Mouse (Mus musculus): ENCODE data around the gene Tgm2. TPM values are rescaled to one million over a fixed set of nuclear protein-coding genes. Genes with fewer than 3 reads are reported as not detected.

Tgm2 gene
- polyA plus RNA-seq, 1 experiment from 2014 or later: 17.3 TPM

- 97% methylated on average over 3 of the region's 3 CpGs for WGBS
- H3K4me2 ChIP-seq (replicated peaks; ENCODE audit: low read depth, low read length): no peak overlapping the region
- H3K4me1 ChIP-seq (ENCODE audit: control insufficient read depth, insufficient read depth, low read length): peaks cover 14% of the 10 kb centered on the region
- ATAC-seq (ENCODE audit: low FRiP score, low TSS enrichment): no peak
- no peaks in the 10 kb centered on the region for H3K9me3 ChIP-seq (ENCODE audit: control insufficient read depth, low read length)
- no peak overlapping the region for H3K27ac ChIP-seq (ENCODE audit: low read depth, low read length)
- H3K27me3 ChIP-seq (ENCODE audit: control insufficient read depth, insufficient read depth, low read length): 0 out of 2 replicates have a peak, but pooled peaks cover under 1% of the 10 kb centered on the region
- no peaks in the 10 kb centered on the region for H3K36me3 ChIP-seq (ENCODE audit: control insufficient read depth, insufficient read depth, low read length)
- H3K9ac ChIP-seq (ENCODE audit: low read depth, low read length): no peak overlapping the region
- H3K4me3 ChIP-seq (ENCODE audit: low read length): no peak overlapping the region
These were observed 4.8 kb upstream of the Tgm2 start for GRCm38 (mm10) chr2:158151077-158151476.

GRCm38 (mm10) chr2:158146971-158147370 is 735 bp upstream of the Tgm2 start:
- WGBS: 94% methylated on average over 8 of the region's 8 CpGs
- Histone ChIP-seq H3K4me3 (ENCODE audit: low read length) (no peak overlapping the region), H3K27me3 (ENCODE audit: control insufficient read depth, insufficient read depth, low read length) (0 out of 2 replicates have a peak, but pooled peaks cover 5% of the 10 kb centered on the region), H3K9ac (ENCODE audit: low read depth, low read length) (no peak overlapping the region), H3K27ac (ENCODE audit: low read depth, low read length) (no peak overlapping the region), H3K4me2 (replicated peaks; ENCODE audit: low read depth, low read length) (no peak overlapping the region), H3K36me3 (ENCODE audit: control insufficient read depth, insufficient read depth, low read length) (no peaks in the 10 kb centered on the region), H3K4me1 (ENCODE audit: control insufficient read depth, insufficient read depth, low read length) (peaks cover 21% of the 10 kb centered on the region), H3K9me3 (ENCODE audit: control insufficient read depth, low read length) (no peaks in the 10 kb centered on the region)
- no peak for ATAC-seq (ENCODE audit: low FRiP score, low TSS enrichment)

- H3K27me3 ChIP-seq (ENCODE audit: control insufficient read depth, insufficient read depth, low read length): 0 out of 2 replicates have a peak, but pooled peaks cover 5% of the 10 kb centered on the region
- 72% methylated on average over 5 of the region's 5 CpGs for WGBS
- H3K27ac ChIP-seq (ENCODE audit: low read depth, low read length): no peak overlapping the region
- H3K9ac ChIP-seq (ENCODE audit: low read depth, low read length): peak overlapping the region; percentile 60
- peaks cover 26% of the 10 kb centered on the region for H3K4me1 ChIP-seq (ENCODE audit: control insufficient read depth, insufficient read depth, low read length)
- no peak for ATAC-seq (ENCODE audit: low FRiP score, low TSS enrichment)
- no peaks in the 10 kb centered on the region for H3K9me3 ChIP-seq (ENCODE audit: control insufficient read depth, low read length)
- peak overlapping the region; percentile 46 for H3K4me3 ChIP-seq (ENCODE audit: low read length)
- H3K4me2 ChIP-seq (replicated peaks; ENCODE audit: low read depth, low read length): peak overlapping the region; percentile 68
- no peaks in the 10 kb centered on the region; the same call in 1 of the 2 replicates for H3K36me3 ChIP-seq (ENCODE audit: control insufficient read depth, insufficient read depth, low read length)
These were observed 639 bp downstream of the Tgm2 start for GRCm38 (mm10) chr2:158145528-158146065.

GRCm38 (mm10) chr2:158144750-158145527 is 1.3 kb downstream of the Tgm2 start:
- WGBS: 83% methylated on average over 6 of the region's 6 CpGs
- 0 out of 2 replicates have a peak, but pooled peaks cover 5% of the 10 kb centered on the region for H3K27me3 ChIP-seq (ENCODE audit: control insufficient read depth, insufficient read depth, low read length)
- H3K9me3 ChIP-seq (ENCODE audit: control insufficient read depth, low read length): no peaks in the 10 kb centered on the region
- no peaks in the 10 kb centered on the region; the same call in 1 of the 2 replicates for H3K36me3 ChIP-seq (ENCODE audit: control insufficient read depth, insufficient read depth, low read length)
- H3K9ac ChIP-seq (ENCODE audit: low read depth, low read length): peak overlapping the region; percentile 31; the same call in 1 of the 2 replicates
- H3K4me2 ChIP-seq (replicated peaks; ENCODE audit: low read depth, low read length): peak overlapping the region; percentile 68
- no peak for ATAC-seq (ENCODE audit: low FRiP score, low TSS enrichment)
- no peak overlapping the region for H3K27ac ChIP-seq (ENCODE audit: low read depth, low read length)
- peaks cover 26% of the 10 kb centered on the region for H3K4me1 ChIP-seq (ENCODE audit: control insufficient read depth, insufficient read depth, low read length)
- H3K4me3 ChIP-seq (ENCODE audit: low read length): peak overlapping the region; percentile 46; the same call in 1 of the 2 replicates

GRCm38 (mm10) chr2:158144263-158144662 is 2.0 kb downstream of the Tgm2 start:
- peaks cover 31% of the 10 kb centered on the region for H3K4me1 ChIP-seq (ENCODE audit: control insufficient read depth, insufficient read depth, low read length)
- H3K27ac ChIP-seq (ENCODE audit: low read depth, low read length): no peak overlapping the region
- 0 out of 2 replicates have a peak, but pooled peaks cover 5% of the 10 kb centered on the region for H3K27me3 ChIP-seq (ENCODE audit: control insufficient read depth, insufficient read depth, low read length)
- H3K4me2 ChIP-seq (replicated peaks; ENCODE audit: low read depth, low read length): no peak overlapping the region; the same call in 1 of the 2 replicates
- no peaks in the 10 kb centered on the region; the same call in 1 of the 2 replicates for H3K36me3 ChIP-seq (ENCODE audit: control insufficient read depth, insufficient read depth, low read length)
- no peak overlapping the region for H3K9ac ChIP-seq (ENCODE audit: low read depth, low read length)
- no peak overlapping the region; the same call in 1 of the 2 replicates for H3K4me3 ChIP-seq (ENCODE audit: low read length)
- 54% methylated on average over 8 of the region's 8 CpGs for WGBS
- ATAC-seq (ENCODE audit: low FRiP score, low TSS enrichment): no peak
- no peaks in the 10 kb centered on the region for H3K9me3 ChIP-seq (ENCODE audit: control insufficient read depth, low read length)

GRCm38 (mm10) chr2:158143816-158144215 is 2.4 kb downstream of the Tgm2 start:
- H3K27me3 ChIP-seq (ENCODE audit: control insufficient read depth, insufficient read depth, low read length): 0 out of 2 replicates have a peak, but pooled peaks cover 5% of the 10 kb centered on the region
- H3K9me3 ChIP-seq (ENCODE audit: control insufficient read depth, low read length): no peaks in the 10 kb centered on the region
- H3K27ac ChIP-seq (ENCODE audit: low read depth, low read length): no peak overlapping the region
- H3K4me3 ChIP-seq (ENCODE audit: low read length): no peak overlapping the region
- no peak overlapping the region for H3K9ac ChIP-seq (ENCODE audit: low read depth, low read length)
- H3K4me2 ChIP-seq (replicated peaks; ENCODE audit: low read depth, low read length): no peak overlapping the region; the same call in 1 of the 2 replicates
- WGBS: 57% methylated on average over 3 of the region's 3 CpGs
- no peak for ATAC-seq (ENCODE audit: low FRiP score, low TSS enrichment)
- no peaks in the 10 kb centered on the region; the same call in 1 of the 2 replicates for H3K36me3 ChIP-seq (ENCODE audit: control insufficient read depth, insufficient read depth, low read length)
- peaks cover 31% of the 10 kb centered on the region for H3K4me1 ChIP-seq (ENCODE audit: control insufficient read depth, insufficient read depth, low read length)

- no peak for ATAC-seq (ENCODE audit: low FRiP score, low TSS enrichment)
- Histone ChIP-seq H3K4me1 (ENCODE audit: control insufficient read depth, insufficient read depth, low read length) (peaks cover 31% of the 10 kb centered on the region), H3K4me3 (ENCODE audit: low read length) (no peak overlapping the region), H3K9ac (ENCODE audit: low read depth, low read length) (no peak overlapping the region; the same call in 1 of the 2 replicates), H3K27ac (ENCODE audit: low read depth, low read length) (peak overlapping the region; percentile 2; the same call in 1 of the 2 replicates), H3K27me3 (ENCODE audit: control insufficient read depth, insufficient read depth, low read length) (0 out of 2 replicates have a peak, but pooled peaks cover 5% of the 10 kb centered on the region), H3K4me2 (replicated peaks; ENCODE audit: low read depth, low read length) (no peak overlapping the region), H3K36me3 (ENCODE audit: control insufficient read depth, insufficient read depth, low read length) (no peaks in the 10 kb centered on the region; the same call in 1 of the 2 replicates), H3K9me3 (ENCODE audit: control insufficient read depth, low read length) (no peaks in the 10 kb centered on the region)
- WGBS: 63% methylated on average over 18 of the region's 18 CpGs
These were observed 3.3 kb downstream of the Tgm2 start for GRCm38 (mm10) chr2:158142981-158143380.

- Histone ChIP-seq H3K27me3 (ENCODE audit: control insufficient read depth, insufficient read depth, low read length) (0 out of 2 replicates have a peak, but pooled peaks cover 5% of the 10 kb centered on the region), H3K9me3 (ENCODE audit: control insufficient read depth, low read length) (no peaks in the 10 kb centered on the region), H3K4me3 (ENCODE audit: low read length) (no peak overlapping the region), H3K9ac (ENCODE audit: low read depth, low read length) (no peak overlapping the region), H3K4me2 (replicated peaks; ENCODE audit: low read depth, low read length) (no peak overlapping the region), H3K27ac (ENCODE audit: low read depth, low read length) (no peak overlapping the region), H3K36me3 (ENCODE audit: control insufficient read depth, insufficient read depth, low read length) (no peaks in the 10 kb centered on the region; the same call in 1 of the 2 replicates), H3K4me1 (ENCODE audit: control insufficient read depth, insufficient read depth, low read length) (peaks cover 31% of the 10 kb centered on the region)
- no peak for ATAC-seq (ENCODE audit: low FRiP score, low TSS enrichment)
- 80% methylated on average over 7 of the region's 7 CpGs for WGBS
These were observed 4.4 kb downstream of the Tgm2 start for GRCm38 (mm10) chr2:158141690-158142440.

Data from kidney, embryonic 14.5 days (tissue).